Mouse (Mus musculus) heart, adult 2 months (tissue): ENCODE measurements around the gene Wdr70.

Experiments
- CTCF ChIP-seq: fragments of 200-600 bp; IDR thresholded peaks from 2 replicates; pipeline ENCODE4 v1.8.1; 2022; ENCODE audit warnings: antibody characterized with exemption, mild to moderate bottlenecking, moderate library complexity
- EP300 ChIP-seq: fragments of 200-500 bp; IDR thresholded peaks from 2 replicates; pipeline ENCODE4 v1.6.1; 2011; ENCODE audit warnings: low read depth, low read length, control low read depth; ENCODE audit not compliant: insufficient read depth

GRCm38 (mm10) chr15:7950561-7950960 is 148.4 kb downstream of the Wdr70 start:
- no peak for TF ChIP-seq CTCF
- no peak for TF ChIP-seq EP300
